Mouse (Mus musculus) spleen, adult 12 weeks (tissue): ENCODE data around the gene Myom1.

ENCODE experiments used
- DNase-seq: peaks from one replicate; pipeline ENCODE4 v3.0.0; 2022; ENCODE audit warnings: low spot score

The Myom1 gene

DNA sequence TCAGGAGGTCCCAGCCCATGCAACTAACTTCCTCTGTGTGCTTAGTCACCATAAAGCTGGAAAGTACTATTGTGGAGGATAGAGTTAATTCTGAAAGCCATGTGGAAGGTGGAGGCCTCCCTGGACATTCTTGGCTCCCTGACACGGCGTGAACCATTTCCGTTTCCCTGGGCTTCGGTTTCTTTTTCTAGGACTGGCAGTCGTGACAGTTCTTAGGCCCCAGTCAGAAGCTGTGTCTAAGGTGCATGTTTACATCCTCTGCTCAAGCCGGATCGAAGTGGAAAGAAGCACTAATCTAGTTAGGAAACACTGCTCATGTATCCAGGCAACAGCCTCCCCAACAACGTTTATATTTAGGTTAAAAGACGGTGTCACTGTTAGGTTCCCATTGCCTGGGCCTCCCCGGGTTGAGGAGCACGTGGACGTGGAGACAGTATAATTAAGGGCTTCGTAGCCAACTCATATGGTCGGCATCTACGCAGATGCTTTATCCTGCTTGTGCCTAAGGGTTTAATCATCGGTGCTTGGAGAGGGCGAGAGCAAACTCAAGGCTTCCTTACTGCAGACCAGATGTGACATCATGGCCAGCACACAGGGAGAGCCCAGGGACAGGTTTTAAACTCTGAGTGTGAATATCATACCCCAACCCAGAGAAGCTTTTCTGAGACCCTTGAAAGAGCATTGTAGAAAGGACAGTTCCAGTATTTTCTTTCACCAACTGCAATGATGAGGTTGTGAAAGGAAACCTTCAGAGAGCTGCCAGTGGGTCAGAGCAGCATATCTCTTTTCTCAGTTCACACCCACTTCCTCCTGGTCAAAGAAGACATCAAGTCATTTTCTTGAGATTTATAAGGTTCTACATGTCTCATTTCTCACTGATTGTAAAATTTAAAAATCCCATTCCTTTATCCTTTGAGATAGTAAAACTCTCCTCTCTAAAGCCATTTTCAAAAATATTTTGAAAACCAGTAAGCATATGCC lies 100.4 kb downstream of the Myom1 start:
- no peak for DNase-seq

DNA sequence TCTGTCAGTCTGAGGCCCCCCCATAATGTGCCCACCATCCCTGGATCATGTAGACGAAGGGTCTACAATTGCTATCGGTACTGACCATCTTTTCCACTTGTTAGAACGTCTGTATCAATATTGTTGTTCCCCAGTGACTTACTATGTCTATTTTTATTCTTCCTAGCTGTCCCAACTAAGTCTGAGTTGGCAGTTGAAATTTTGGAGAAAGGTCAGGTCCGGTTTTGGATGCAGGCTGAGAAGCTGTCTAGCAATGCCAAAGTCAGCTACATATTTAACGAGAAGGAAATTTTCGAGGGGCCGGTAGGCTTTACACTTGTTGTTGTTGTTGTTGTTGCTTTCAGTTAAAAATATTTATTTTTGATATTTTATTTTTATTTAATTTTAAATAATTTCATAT lies 102.9 kb downstream of the Myom1 start:
- no peak for DNase-seq

DNA sequence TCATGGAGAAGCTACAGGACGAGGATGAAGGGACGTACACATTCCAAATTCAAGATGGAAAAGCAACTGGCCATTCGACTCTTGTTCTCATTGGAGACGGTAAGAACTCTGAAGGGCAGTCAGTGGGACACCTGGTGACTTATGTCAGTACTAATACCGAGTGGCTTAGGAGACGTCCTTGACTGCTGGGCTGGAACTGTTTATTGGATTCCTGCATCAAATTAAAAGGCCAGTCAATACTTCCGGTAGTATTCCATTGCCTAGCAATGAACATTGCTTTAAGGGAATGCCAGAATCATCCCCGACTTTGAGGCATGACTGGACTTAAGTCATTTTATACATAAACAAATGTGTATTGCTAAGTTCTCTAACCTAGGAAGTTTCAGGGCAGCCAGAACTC lies 103.8 kb downstream of the Myom1 start:
- DNase-seq: no peak

DNA sequence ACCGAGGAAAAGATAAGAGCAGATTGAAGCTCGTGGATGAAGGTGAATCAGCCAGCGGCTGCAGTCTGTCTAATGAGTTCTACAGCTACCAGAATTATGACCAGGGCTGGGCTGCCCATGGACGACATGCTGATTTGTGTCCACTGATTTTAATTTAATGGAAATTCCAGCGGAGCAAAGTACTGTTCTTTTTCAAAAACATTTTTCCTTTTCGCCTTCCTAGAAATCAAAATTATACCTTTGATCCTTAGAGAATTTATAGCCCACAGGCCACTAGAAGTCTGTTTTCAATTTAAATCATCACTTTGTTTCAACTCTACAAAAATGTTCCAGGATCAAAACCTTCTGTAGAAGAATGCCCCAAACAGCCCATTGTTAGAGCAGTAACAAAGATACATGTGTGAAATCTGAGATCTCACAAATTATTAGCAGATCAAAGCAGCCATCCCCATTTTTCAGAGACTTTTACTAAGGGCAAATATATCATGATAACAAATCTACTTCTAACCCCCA lies 108.4 kb downstream of the Myom1 start:
- no peak for DNase-seq

DNA sequence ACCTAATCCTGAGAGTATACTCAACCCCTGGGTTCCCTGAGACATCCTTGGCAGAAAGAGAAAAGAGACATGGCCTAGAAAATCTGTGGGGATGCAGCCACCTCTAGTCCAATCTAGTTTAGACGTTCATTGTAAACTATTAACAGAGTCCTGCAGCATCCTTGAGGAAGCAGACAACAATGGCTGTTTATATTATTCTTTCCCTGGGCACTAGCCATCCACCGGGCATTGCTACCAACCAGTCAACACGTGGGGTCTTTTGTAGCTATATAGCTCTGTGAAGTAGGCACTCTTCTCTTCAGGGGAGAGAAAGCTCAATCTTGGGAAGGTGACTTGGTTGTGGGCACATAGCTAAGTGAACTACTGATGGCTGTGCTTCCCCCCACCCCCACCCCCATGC lies 110.3 kb downstream of the Myom1 start:
- DNase-seq: no peak

DNA sequence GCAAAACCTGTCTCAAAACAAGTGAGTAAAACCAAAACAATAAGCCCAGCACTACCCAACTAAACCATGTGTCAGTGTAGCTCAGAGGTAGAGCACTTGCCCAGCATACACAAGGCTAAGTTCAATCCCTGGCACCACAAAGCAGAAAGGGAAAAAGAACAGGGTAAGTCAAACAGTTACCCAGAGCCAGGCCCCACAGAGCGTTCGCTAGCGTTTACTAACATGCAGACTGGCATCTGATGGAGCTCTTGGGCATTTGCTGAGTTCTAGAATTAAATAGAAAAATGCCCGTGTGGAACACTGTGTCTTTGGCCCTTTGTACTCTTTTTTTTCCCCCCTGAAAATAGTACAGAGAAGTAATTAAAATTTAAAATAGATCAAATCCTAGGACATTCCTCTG lies 111.8 kb downstream of the Myom1 start:
- DNase-seq: no peak

DNA sequence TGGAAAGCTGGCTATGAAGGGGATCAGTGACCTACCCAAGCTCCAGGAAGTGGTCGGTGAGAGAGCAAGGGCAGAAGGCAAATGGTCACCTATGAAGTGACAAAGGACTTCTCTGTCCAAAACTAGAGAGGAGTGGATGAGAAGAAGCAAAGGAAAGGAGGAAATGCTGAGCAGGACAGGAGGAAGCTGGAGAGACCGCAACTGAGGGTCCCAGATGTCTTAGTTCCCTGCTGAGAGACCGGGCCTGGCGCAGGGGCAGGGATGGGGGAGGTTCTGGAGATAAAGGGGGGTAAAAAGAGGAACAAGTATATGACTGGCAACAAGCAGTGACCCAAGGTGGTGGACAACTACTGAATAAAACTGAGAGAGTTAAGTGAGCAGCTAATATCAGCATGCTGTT lies 115.5 kb downstream of the Myom1 start:
- DNase-seq: no peak

DNA sequence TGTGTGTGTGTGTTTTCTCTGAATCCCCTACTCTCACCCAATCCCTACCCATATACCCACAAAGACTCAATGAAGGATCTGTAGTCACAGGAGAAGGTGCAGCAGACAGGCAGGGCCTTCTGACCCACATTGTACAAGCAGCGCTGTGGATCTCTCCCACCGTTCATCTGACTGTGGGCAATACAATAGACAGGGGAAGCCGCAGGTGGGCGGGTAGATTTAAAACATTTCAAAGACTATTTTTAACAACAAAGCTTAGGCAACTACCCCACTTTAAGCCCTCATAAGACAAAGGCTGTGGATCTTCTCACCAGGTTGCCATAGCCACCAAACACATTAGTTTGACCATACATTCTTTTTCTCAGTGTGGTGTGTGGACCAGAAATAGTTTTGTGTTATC lies 116.2 kb downstream of the Myom1 start:
- no peak for DNase-seq

DNA sequence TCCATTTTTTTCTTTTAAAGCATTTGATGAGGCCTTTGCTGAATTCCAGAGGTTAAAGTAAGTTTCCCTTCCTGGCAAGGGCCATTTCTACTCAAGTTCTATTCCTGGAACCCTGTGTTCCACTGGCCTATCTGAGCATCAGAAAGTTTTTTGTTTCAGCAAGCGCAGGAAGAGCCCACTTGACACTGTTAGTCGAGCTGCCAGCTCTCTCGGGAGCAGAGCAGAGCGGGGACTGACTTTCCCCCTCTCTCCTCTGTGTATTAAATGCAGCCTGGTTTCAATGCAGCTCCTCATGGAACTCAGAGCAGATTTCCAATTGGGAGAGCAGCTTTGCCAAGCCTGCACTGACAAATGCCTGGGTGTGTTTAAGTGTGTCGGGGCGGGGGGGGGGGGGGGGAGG lies 118.2 kb downstream of the Myom1 start:
- no peak for DNase-seq

DNA sequence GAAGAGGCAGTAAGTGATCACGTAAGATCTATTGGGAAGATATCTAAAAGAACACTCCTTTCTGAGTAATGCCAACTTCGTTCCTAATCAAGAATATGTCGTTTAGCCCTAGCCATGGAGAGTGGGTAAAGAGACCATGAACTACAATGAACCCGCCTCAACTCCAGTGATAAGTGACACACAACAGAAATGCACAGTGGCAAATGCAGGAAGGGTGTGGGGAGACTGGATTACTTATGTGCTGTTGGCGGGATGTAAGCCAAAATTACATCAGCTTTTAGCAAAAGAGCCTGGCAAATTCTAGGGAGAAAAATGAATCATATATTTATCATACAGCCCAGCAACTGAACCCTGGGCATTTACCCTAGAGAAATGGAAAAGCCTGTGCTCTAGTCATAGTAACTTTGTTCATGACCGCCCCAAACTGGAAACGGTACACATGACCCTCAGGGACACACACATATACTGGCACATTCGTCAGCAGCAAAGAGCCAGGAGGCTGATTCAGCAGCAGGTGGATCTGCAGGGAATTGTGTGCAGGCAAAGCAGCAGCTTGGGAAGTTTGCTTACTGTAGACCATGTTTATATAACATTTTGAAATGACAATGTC lies 121.7 kb downstream of the Myom1 start:
- no peak for DNase-seq

DNA sequence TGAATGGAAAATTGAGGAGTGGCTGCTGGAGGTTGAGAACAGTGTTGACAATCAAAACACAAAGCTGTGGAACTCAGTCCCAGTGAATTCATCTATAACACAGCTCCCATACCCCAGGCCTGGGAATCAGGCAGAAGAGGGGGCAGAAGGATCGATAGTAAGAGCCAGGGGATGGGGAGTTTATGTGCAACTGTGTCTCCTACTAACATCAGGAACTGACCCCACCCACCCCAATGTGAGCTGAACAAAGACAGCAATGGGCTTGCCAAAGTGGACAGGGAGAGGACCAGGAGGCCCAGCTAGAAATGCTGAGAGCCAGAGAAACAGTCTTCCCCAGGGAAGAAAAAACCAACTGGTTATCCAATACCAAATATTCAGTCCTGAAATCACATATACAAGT lies 122.2 kb downstream of the Myom1 start:
- no peak for DNase-seq

DNA sequence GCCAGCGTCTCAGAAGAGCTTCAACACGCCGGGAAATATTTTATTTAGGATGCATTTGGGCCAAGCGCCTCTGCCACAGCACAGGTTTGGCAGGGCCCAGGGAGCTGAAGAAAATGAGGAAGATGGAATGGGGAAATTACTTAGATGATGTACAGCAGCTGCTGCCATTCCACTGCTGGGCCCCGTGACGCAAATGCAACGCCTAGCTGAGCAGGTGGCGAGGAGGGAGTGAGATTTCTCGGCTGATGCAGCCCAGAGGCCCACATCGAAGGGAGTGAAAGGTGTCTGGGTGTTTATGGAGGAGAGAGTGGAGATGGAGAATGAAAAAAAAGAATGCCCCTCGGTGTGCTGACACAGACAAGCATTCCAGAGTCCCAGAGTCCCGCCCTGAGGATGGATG lies 123.1 kb downstream of the Myom1 start:
- no peak for DNase-seq

DNA sequence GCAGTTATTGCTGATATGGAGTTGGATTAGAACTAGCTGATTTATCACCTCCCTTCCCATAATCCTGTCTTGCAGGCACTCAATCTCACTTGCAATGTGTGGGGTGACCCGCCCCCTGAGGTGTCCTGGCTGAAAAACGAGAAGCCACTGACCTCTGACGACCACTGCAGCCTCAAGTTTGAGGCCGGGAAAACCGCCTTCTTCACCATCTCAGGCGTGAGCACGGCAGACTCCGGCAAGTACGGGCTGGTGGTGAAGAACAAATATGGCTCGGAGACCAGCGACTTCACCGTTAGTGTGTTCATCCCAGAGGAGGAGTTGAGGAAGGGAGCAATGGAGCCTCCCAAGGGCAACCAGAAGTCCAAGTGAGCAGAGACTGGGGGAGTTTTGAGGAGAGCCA lies 123.6 kb downstream of the Myom1 start:
- no peak for DNase-seq

DNA sequence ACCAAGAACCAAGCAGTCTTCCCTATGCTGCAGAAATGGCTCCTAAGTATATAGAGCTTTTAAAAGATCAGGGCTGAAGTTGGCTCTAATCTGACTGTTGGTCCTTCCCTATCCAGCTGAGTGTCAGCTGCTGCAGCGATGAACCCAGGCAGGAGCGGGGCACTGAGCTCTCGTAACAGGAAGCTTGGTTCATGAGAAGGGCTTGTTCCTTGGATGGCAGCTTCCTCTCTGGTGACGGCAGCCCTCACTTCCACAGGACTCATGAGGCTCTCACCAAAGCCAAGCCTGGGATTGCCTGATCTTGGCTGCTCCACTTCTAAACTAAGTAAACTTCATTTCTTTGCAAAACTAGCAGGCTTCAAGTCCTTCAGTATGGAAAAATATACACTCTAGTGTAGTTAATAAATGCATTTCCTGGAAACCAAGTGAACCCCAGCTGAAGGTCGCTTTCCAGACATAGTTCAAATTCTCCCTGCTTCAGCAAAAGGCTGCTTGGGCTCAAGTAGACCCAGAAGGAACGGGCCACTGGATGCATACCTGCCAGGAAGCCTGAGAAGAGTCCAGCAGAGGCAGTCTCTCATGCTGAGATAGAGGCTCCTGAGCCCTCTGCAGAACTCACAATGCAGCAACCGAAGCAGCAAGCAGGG lies 125.2 kb downstream of the Myom1 start:
- no peak for DNase-seq

DNA sequence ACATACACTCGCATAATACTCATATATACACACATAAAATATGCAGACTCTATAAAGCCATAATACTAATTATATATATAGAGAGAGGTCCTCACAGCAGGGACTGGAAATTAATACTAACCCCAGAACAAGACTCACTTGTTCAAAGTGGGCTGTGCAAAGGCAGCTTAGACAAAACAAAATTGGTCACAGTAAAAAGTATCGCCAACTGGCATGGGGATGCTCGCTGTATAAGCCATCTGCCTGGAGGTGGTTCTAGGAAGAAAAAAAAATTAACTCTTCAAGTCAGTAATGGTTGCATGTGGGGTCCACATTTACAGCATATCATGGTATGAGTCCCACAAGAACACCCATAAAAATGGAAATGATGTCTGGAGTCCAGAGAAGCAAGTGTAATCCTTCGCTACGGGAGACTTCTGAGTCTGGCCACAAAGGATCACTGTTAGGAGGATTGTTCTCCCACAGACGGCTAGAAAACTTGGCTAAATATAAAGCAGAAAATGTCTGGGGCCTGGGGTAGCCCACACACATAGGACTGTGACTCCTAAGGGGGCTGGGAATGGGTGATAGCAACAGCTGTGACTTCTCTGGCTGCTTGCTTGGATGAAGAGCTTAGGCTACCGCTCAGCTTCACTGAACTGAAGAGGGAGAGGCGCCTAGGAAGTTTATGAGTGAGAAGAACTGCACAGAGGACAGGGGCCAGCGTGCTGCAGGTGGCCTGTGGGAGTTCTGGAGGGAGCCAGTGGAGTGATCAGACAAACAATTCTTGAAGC lies 127.2 kb downstream of the Myom1 start:
- DNase-seq: no peak

DNA sequence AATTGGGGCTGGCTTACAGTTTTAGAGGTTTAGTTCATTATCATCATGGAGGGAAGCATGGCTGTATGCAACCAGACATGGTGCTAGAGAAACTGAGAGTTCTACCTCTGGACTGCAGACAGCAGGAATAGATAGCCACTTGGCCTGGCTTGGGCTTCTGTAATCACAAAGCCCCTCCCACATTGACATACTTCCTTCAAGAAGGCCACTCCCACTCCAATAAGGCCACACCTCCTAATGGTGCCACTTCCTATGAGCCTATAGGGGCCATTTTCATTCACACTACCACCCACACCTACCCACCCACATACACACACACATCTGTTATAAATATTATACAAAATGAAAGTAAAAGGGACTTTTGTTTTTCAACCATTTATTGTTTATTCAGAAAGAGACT lies 129.8 kb downstream of the Myom1 start:
- no peak for DNase-seq

DNA sequence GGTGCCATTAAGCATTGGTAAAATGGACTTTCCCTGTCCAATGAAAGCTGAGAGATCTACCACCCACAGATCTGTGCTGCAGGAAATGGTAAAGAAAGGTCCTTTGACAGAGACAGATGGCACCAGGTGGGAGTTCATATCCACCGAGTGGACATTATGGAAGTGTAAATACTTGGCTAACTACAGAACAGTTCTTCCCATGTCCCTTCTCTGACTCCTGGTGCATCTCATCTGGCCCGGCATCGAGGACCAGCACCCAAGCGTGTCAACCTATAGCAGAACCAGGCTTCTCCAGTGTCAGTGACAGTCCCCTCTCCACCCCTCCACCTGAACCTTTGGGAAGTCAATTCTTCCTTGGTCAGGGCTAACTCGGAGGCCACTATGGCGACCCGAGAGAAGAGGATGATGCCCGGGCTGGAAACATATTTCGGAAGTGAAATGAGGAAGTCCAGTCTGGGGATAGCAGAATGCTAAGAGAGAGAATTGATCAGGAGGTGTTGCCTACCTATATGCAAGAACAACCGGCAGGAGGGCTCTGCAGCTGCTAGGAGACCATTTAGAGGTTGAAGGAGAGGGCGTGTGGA lies 130.5 kb downstream of the Myom1 start:
- DNase-seq: no peak

DNA sequence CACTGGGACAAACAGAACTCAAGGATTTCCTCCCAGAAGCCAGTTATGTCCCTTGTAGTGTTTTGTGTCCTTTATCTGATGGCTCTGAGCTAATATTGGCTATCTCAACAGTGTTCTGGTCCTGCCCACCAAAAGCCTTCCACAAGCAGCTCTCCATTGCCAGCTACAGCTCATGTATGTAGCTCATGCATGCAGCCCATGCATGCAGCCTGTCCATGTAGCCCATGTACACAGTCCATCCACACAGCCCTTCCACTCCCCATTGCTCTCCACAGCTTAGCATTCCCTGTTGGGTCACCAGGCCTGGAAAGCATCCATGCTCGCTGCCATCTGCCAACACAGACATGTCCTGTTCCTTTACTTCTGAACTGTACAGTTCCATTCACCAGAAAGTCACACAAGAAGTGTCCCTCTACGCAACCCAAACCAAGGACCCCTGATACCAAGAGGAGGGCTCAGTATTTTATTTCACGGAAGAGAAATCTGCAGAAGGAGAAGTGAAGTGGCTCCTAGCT lies 132.1 kb downstream of the Myom1 start:
- DNase-seq: no peak

DNA sequence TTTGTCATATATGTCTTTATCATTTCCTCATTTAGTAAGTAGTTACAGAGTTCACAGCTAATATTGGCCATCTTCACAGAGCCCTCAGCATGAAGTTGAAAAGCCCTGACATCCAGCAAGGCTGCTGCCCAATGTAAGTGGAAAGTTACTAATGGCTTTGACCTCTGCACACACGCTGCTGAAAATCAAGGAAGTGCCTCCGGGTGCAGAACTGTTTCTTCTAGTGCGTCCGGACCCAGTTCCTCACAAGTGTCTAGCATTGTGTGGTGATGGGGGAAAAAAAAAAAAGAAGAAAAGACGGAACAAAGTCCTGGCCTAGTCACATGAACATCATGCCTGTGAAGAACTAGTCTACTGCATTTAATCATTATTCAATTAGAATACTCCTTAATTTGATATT lies 132.7 kb downstream of the Myom1 start:
- DNase-seq: no peak

DNA sequence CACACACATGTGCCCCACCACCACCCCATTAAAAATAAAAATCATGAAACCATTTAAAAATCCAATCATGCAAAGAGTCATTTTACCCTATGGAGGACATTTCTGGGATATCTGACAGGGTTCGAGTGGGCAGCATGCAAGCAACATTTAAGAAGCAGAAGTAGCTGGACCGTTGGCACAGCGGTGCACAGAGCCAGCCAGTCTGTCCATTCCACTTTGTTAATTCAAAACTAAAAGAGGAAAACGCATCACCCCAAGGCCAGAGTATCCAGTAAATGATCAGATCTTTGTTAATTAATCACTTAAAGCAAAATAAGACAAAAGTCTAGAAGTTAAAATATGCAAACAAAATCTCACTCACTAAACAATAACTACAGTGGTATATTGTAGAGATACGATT lies 133.4 kb downstream of the Myom1 start:
- DNase-seq: no peak
